8 mouse cellular contexts compared by ENCODE assay signal in genomic region chr5:88564501-88565147, GRCm38 (mm10). TPM values are rescaled to one million over a fixed set of nuclear protein-coding genes. Genes with fewer than 3 reads are reported as not detected.
A peak's percentile ranks its signal among the peaks of the same experiment; 100 is the strongest.
DNase-seq lines count a peak whose midpoint lies in the region; ATAC-seq and TF ChIP-seq lines count a peak whose summit lies in the region.

Gene Rufy3, plus strand, starts transcription at chr5:88565040.

- peaks cover 0 to 13% of the 10 kb centered on the region in 2 experiments for H3K36me3 ChIP-seq in CH12.LX (replicated peaks in 1 of 2; ENCODE audit: control insufficient read depth in 1 of 2, insufficient read depth in 1 of 2, low read length in 1 of 2)
- H3K36me3 ChIP-seq in forebrain, embryonic 11.5 days (ENCODE audit: control insufficient read depth, insufficient read depth, low read length) = no peaks in the 10 kb centered on the region
- no peaks in the 10 kb centered on the region for H3K36me3 ChIP-seq in heart, embryonic 16.5 days (ENCODE audit: control insufficient read depth, insufficient read depth)
- no peaks in the 10 kb centered on the region for H3K36me3 ChIP-seq in liver, embryonic 16.5 days (ENCODE audit: control insufficient read depth, insufficient read depth)
- H3K36me3 ChIP-seq in neural tube, embryonic 13.5 days = no peaks in the 10 kb centered on the region
- H3K36me3 ChIP-seq in testis, adult 2 months (ENCODE audit: control insufficient read depth, insufficient read depth, low read length) = no peaks in the 10 kb centered on the region

- H3K4me3 ChIP-seq in CH12.LX (replicated peaks in 1 of 3; ENCODE audit: low read depth in 2 of 3, low read length in 2 of 3, poor library complexity in 1 of 3) = peak within 1 kb of the TSS; percentile 84 to 92 (median 90)
- H3K4me3 ChIP-seq in forebrain, embryonic 11.5 days (ENCODE audit: low read depth, low read length) = peak within 1 kb of the TSS; percentile 87
- peak within 1 kb of the TSS; percentile 85 for H3K4me3 ChIP-seq in heart, embryonic 16.5 days (ENCODE audit: low read length)
- peak within 1 kb of the TSS; percentile 73 for H3K4me3 ChIP-seq in liver, embryonic 16.5 days (ENCODE audit: low read depth, low read length)
- peak within 1 kb of the TSS; percentile 88 for H3K4me3 ChIP-seq in neural tube, embryonic 13.5 days
- H3K4me3 ChIP-seq in testis, adult 2 months (ENCODE audit: control insufficient read depth, low read depth, low read length) = peak within 1 kb of the TSS; percentile 96

- H3K27me3 ChIP-seq in CH12.LX (replicated peaks) = no peaks in the 10 kb centered on the region
- H3K27me3 ChIP-seq in forebrain, embryonic 11.5 days (ENCODE audit: control insufficient read depth, insufficient read depth, low read length) = no peaks in the 10 kb centered on the region
- no peaks in the 10 kb centered on the region for H3K27me3 ChIP-seq in heart, embryonic 16.5 days (ENCODE audit: control insufficient read depth, insufficient read depth, low read length)
- peaks cover 7% of the 10 kb centered on the region for H3K27me3 ChIP-seq in liver, embryonic 16.5 days (ENCODE audit: control insufficient read depth, insufficient read depth, low read depth, low read length)
- no peaks in the 10 kb centered on the region for H3K27me3 ChIP-seq in neural tube, embryonic 13.5 days
- no peaks in the 10 kb centered on the region for H3K27me3 ChIP-seq in testis, adult 2 months (ENCODE audit: control insufficient read depth, insufficient read depth, low read length)

- peak within 1 kb of the TSS; percentile 63 for H3K9ac ChIP-seq in CH12.LX (ENCODE audit: insufficient read depth, low read depth)
- H3K9ac ChIP-seq in forebrain, embryonic 11.5 days (ENCODE audit: low read length) = peak within 1 kb of the TSS; percentile 91
- peak within 1 kb of the TSS; percentile 86 for H3K9ac ChIP-seq in heart, embryonic 16.5 days (ENCODE audit: low read length)
- peak within 1 kb of the TSS; percentile 69 for H3K9ac ChIP-seq in liver, embryonic 16.5 days (ENCODE audit: low read depth, low read length)
- peak within 1 kb of the TSS; percentile 92 for H3K9ac ChIP-seq in neural tube, embryonic 13.5 days

- peak in 1 of 2 experiments; percentile 59; a peak in 2 of 4 replicates for TF ChIP-seq CTCF in CH12.LX (conservative IDR thresholded peaks at IDR 0.05 in 1 of 2, IDR thresholded peaks at IDR 0.05 in 1 of 2; ENCODE audit: low read depth in 2 of 2, low read length in 2 of 2)
- peak; percentile 36 for TF ChIP-seq CTCF in testis, adult 2 months (IDR thresholded peaks at IDR 0.05; ENCODE audit: control insufficient read depth, insufficient read depth, insufficient replicate concordance, low read depth, low read length)

- in situ Hi-C loops in CH12.LX (cut with MboI; ENCODE audit: low pct_ligation_motif_present, low pct_unique_long_range_greater_than_20kb, low sequenced_read_pairs) = no loop called here

- peak; percentile 62 for TF ChIP-seq POLR2A in CH12.LX (IDR thresholded peaks at IDR 0.05; ENCODE audit: low read depth, low read length)
- peak; percentile 69 for TF ChIP-seq POLR2A in testis, adult 2 months (IDR thresholded peaks at IDR 0.05; ENCODE audit: control insufficient read depth, low read depth, low read length)

- under 1% methylated on average over 55 of the region's 71 CpGs for WGBS in forebrain, embryonic 11.5 days
- under 1% methylated on average over 50 of the region's 71 CpGs for WGBS in heart, embryonic 16.5 days
- WGBS in liver, embryonic 16.5 days (ENCODE audit: insufficient replicate concordance) = under 1% methylated on average over 60 of the region's 71 CpGs
- WGBS in neural tube, embryonic 13.5 days = under 1% methylated on average over 67 of the region's 71 CpGs

- no peak for DNase-seq in CH12.LX (ENCODE audit: extremely low read depth)
- peak; percentile 49 for DNase-seq in c-Kit-positive CD71-negative TER-119-negative erythroid progenitor cells, embryonic 14.5 days (ENCODE audit: low read depth)
- DNase-seq in forebrain, embryonic 11.5 days (ENCODE audit: low spot score) = peak; percentile 89
- peak; percentile 82 to 95 for DNase-seq in kidney, postnatal 25 days

- H3K27ac ChIP-seq in CH12.LX (ENCODE audit: insufficient read depth, low read depth) = peak within 1 kb of the TSS; percentile 72
- H3K27ac ChIP-seq in forebrain, embryonic 11.5 days (ENCODE audit: low read depth, low read length) = peak within 1 kb of the TSS; percentile 75
- peak within 1 kb of the TSS; percentile 87 for H3K27ac ChIP-seq in heart, embryonic 16.5 days (ENCODE audit: low read length)
- peak within 1 kb of the TSS; percentile 85 for H3K27ac ChIP-seq in liver, embryonic 16.5 days (ENCODE audit: low read length)
- peak within 1 kb of the TSS; percentile 92 for H3K27ac ChIP-seq in neural tube, embryonic 13.5 days (replicated peaks)
- peak within 1 kb of the TSS; percentile 93 for H3K27ac ChIP-seq in testis, adult 2 months (ENCODE audit: control insufficient read depth, insufficient read depth, low read depth, low read length)

- TF ChIP-seq EP300 in CH12.LX (IDR thresholded peaks at IDR 0.05; ENCODE audit: low read length) = no peak

- dilution Hi-C loops in CH12.LX (cut with MboI; ENCODE audit: extremely low pct_ligation_motif_present, extremely low pct_unique_long_range_greater_than_20kb, low sequenced_read_pairs) = no loop called here

- H3K9me3 ChIP-seq in CH12.LX (replicated peaks; ENCODE audit: low read length) = no peaks in the 10 kb centered on the region
- H3K9me3 ChIP-seq in forebrain, embryonic 11.5 days (ENCODE audit: control insufficient read depth, low read length) = no peaks in the 10 kb centered on the region
- no peaks in the 10 kb centered on the region for H3K9me3 ChIP-seq in heart, embryonic 16.5 days (replicated peaks; ENCODE audit: control insufficient read depth, low read length)
- no peaks in the 10 kb centered on the region for H3K9me3 ChIP-seq in liver, embryonic 16.5 days (replicated peaks; ENCODE audit: control insufficient read depth, low read length)
- H3K9me3 ChIP-seq in neural tube, embryonic 13.5 days = no peaks in the 10 kb centered on the region

- peak; percentile 91 for ATAC-seq in forebrain, embryonic 11.5 days (replicated peaks; ENCODE audit: low FRiP score)
- ATAC-seq in heart, embryonic 16.5 days (replicated peaks; ENCODE audit: extremely low read depth, insufficient read depth, low FRiP score) = peak; percentile 91
- peak; percentile 93 for ATAC-seq in liver, embryonic 16.5 days (ENCODE audit: low read depth)
- peak; percentile 88 for ATAC-seq in neural tube, embryonic 13.5 days (ENCODE audit: low read depth)

- peaks cover 0 to 37% of the 10 kb centered on the region in 2 experiments; a peak in 2 of 4 replicates for H3K4me1 ChIP-seq in CH12.LX (ENCODE audit: control insufficient read depth in 1 of 2, insufficient read depth in 2 of 2)
- no peaks in the 10 kb centered on the region for H3K4me1 ChIP-seq in forebrain, embryonic 11.5 days (replicated peaks; ENCODE audit: control insufficient read depth, insufficient read depth, low read length)
- peaks cover 12% of the 10 kb centered on the region for H3K4me1 ChIP-seq in heart, embryonic 16.5 days (ENCODE audit: control insufficient read depth, insufficient read depth, low read length)
- peaks cover 11% of the 10 kb centered on the region for H3K4me1 ChIP-seq in liver, embryonic 16.5 days (ENCODE audit: control insufficient read depth, low read depth, low read length)
- peaks cover 17% of the 10 kb centered on the region for H3K4me1 ChIP-seq in neural tube, embryonic 13.5 days (replicated peaks)
- peaks cover 4% of the 10 kb centered on the region for H3K4me1 ChIP-seq in testis, adult 2 months (ENCODE audit: control insufficient read depth, insufficient read depth, low read length)

- peaks cover 47% of the 10 kb centered on the region for H3K79me2 ChIP-seq in CH12.LX (replicated peaks; ENCODE audit: control insufficient read depth, extremely low read depth, insufficient read depth, poor library complexity, severe bottlenecking)

- TF ChIP-seq RAD21 in CH12.LX (IDR thresholded peaks at IDR 0.05; ENCODE audit: low read depth, low read length) = no peak; the same call in none of the 2 replicates

- peak within 1 kb of the TSS; percentile 96 for H3K4me2 ChIP-seq in CH12.LX (ENCODE audit: insufficient read depth, low read depth, poor library complexity, severe bottlenecking)
- peak within 1 kb of the TSS; percentile 67 for H3K4me2 ChIP-seq in forebrain, embryonic 11.5 days (ENCODE audit: low read depth, low read length, severe bottlenecking)
- peak within 1 kb of the TSS; percentile 76 for H3K4me2 ChIP-seq in heart, embryonic 16.5 days (ENCODE audit: low read depth, low read length)
- H3K4me2 ChIP-seq in liver, embryonic 16.5 days (ENCODE audit: low read depth, low read length) = peak within 1 kb of the TSS; percentile 93
- H3K4me2 ChIP-seq in neural tube, embryonic 13.5 days = peak within 1 kb of the TSS; percentile 76

TF ChIP-seq in CH12.LX, 34 proteins besides CTCF, POLR2A, EP300 and RAD21 (continues in another document):
- TF ChIP-seq SIN3A (IDR thresholded peaks at IDR 0.05; ENCODE audit: low read length) (peak; percentile 59; the same call in 1 of the 2 replicates), MAX (IDR thresholded peaks at IDR 0.05; ENCODE audit: low read length) (0 out of 2 replicates have a peak, but pooled peaks have one; percentile 28), MAZ (IDR thresholded peaks at IDR 0.05; ENCODE audit: low read depth, low read length) (peak; percentile 71), SMC3 (IDR thresholded peaks at IDR 0.05; ENCODE audit: low read depth, low read length) (no peak; the same call in 1 of the 2 replicates), KAT2A (IDR thresholded peaks at IDR 0.05; ENCODE audit: insufficient replicate concordance, low read length) (no peak), TCF12 (IDR thresholded peaks at IDR 0.05; ENCODE audit: low read depth, low read length) (peak; percentile 66), MEF2A (IDR thresholded peaks at IDR 0.05; ENCODE audit: borderline replicate concordance, low read depth, low read length) (no peak), JUND (conservative IDR thresholded peaks at IDR 0.05; ENCODE audit: low read depth, low read length) (no peak), POLR2AphosphoS2 (IDR thresholded peaks at IDR 0.05; ENCODE audit: low read depth, low read length) (no peak), MYC (IDR thresholded peaks at IDR 0.05; ENCODE audit: low read depth, low read length) (no peak), ETS1 (conservative IDR thresholded peaks at IDR 0.05; ENCODE audit: low read depth, low read length) (no peak), ELF1 (IDR thresholded peaks at IDR 0.05; ENCODE audit: low read depth, low read length) (peak; percentile 42; the same call in 1 of the 2 replicates)

RNA-seq across cellular contexts. Expression of gene Rufy3, which starts in this region (rescaled TPM):
- total RNA-seq in CH12.LX (2012; rRNA removed) = 13.6 and 17.2 TPM in 2 replicates
- 17.4 and 19.9 TPM in 2 replicates for total RNA-seq in CH12.LX (2014; rRNA removed)
- polyA plus RNA-seq in CH12.LX (2012; ENCODE audit: insufficient read length, low read depth) = 21.8 and 22.3 TPM in 2 replicates
- polyA plus RNA-seq in forebrain, embryonic 11.5 days (2014; fragmentation: Nextera tagmentation; extraction: Ambion mirVana) = 96.8 and 96.9 TPM in 2 replicates
- 9.1 and 9.2 TPM in 2 replicates for polyA plus RNA-seq in heart, embryonic 16.5 days (2015; fragmentation: Nextera tagmentation; extraction: Ambion mirVana)
- 4.7 and 5.1 TPM in 2 replicates for polyA plus RNA-seq in liver, embryonic 16.5 days (2015; fragmentation: Nextera tagmentation; extraction: Ambion mirVana)
- polyA plus RNA-seq in neural tube, embryonic 13.5 days (2015; fragmentation: Nextera tagmentation; extraction: Ambion mirVana) = 291 TPM in 2 replicates
- polyA plus RNA-seq in testis, adult 2 months (2012; rRNA removed) = 15.5 and 15.8 TPM in 2 replicates
